Mouse (Mus musculus) myocyte (in vitro differentiated cells): ENCODE results near the gene Raf1.

ENCODE experiments used
- CEBPB ChIP-seq: IDR thresholded peaks from 2 replicates; pipeline ENCODE4 v1.6.1; 2011; ENCODE audit warnings: mild to moderate bottlenecking, moderate library complexity; ENCODE audit not compliant: poor library complexity, insufficient read depth, severe bottlenecking
- MYOG ChIP-seq, 3 experiments: IDR thresholded peaks; one replicate each; pipeline ENCODE4 v1.6.1; 2011; ENCODE audit warnings: control low read depth in 2 of 3, low read depth in 2 of 3, mild to moderate bottlenecking in 2 of 3; ENCODE audit not compliant: insufficient read length in 2 of 3, control insufficient read depth in 1 of 3, insufficient read depth in 1 of 3
- POLR2A ChIP-seq: IDR thresholded peaks from one replicate; pipeline ENCODE4 v1.6.1; 2011; ENCODE audit warnings: low read depth, mild to moderate bottlenecking, control low read depth, moderate library complexity; ENCODE audit not compliant: insufficient read length
- REST ChIP-seq: IDR thresholded peaks from one replicate; pipeline ENCODE4 v1.6.1; 2011; ENCODE audit warnings: mild to moderate bottlenecking, control low read depth, moderate library complexity; ENCODE audit not compliant: insufficient read depth, insufficient read length
- TCF12 ChIP-seq: IDR thresholded peaks from one replicate; pipeline ENCODE4 v1.6.1; 2011; ENCODE audit warnings: mild to moderate bottlenecking, control low read depth; ENCODE audit not compliant: poor library complexity, insufficient read depth, severe bottlenecking

DNA sequence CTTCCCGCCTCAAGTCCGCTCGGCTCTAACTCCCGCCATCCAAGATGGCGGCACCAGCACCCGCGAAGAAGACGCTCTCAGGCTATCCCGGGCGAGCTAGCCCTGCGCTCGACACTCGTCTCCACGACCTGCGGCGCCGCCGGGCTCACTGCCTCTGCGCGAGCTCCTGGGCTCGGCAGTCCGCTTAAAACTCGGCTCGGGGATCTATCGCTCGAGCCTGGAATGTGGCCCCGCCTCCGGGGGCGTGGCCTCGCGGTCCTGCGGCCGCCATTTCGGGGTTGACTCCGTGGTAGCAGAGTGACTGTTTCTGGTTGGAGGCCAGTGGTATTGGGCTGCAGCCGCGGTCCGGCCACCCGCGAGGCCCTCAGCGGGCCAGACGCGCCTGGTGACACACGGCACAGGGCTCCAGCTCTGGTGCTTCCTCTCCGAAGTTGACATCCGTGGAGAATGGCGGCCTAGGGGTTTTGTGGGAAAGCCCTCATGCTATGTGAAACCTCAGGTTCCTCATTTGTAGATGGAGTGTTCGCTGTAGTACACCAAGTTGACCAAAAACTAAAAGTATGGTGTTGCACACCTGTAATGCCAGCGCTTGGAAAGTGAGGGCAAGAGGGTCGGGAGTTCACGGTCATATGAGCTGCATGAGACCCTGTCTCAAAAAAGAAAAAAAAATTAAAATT, at the start of gene Raf1:
- TF ChIP-seq POLR2A: peak; percentile 89
- TF ChIP-seq MYOG (IDR thresholded peaks at IDR 0.05; ENCODE audit: control insufficient read depth in 1 of 3, insufficient read depth in 1 of 3, insufficient read length in 2 of 3, low read depth in 2 of 3): peak in 1 of 3 experiments; percentile 48
- no peak for TF ChIP-seq REST
- no peak for TF ChIP-seq TCF12
- no peak for TF ChIP-seq CEBPB
